Mouse (Mus musculus) midbrain, embryonic 15.5 days (tissue): ENCODE data around the gene Plxna3. TPM values are rescaled to one million over a fixed set of nuclear protein-coding genes. Genes with fewer than 3 reads are reported as not detected.

Experiments used
- ATAC-seq: fragments of 200-750 bp; cut with Nextera tagmentation; replicated peaks from 2 replicates; pipeline ENCODE4 v1.8.0; 2017; ENCODE audit warnings: moderate TSS enrichment
- H3K27ac ChIP-seq: fragments of 300-500 bp; sonication (generic); 2 replicates; pipeline ENCODE4 v1.5.1; 2015; ENCODE audit warnings: mild to moderate bottlenecking, inconsistent platforms
- H3K27me3 ChIP-seq: fragments of 300-500 bp; sonication (generic); replicated peaks from 2 replicates; pipeline ENCODE4 v1.6.1; 2015; ENCODE audit warnings: inconsistent platforms
- H3K36me3 ChIP-seq: fragments of 300-500 bp; sonication (generic); replicated peaks from 2 replicates; pipeline ENCODE4 v1.6.1; 2015; ENCODE audit warnings: inconsistent platforms
- H3K4me1 ChIP-seq: fragments of 300-500 bp; sonication (generic); 2 replicates; pipeline ENCODE4 v1.6.1; 2015; ENCODE audit warnings: inconsistent platforms
- H3K4me2 ChIP-seq: fragments of 300-500 bp; sonication (generic); 2 replicates; pipeline ENCODE4 v1.6.1; 2015; ENCODE audit warnings: inconsistent platforms, mild to moderate bottlenecking, moderate library complexity
- H3K4me3 ChIP-seq: fragments of 300-500 bp; sonication (generic); 2 replicates; pipeline ENCODE4 v1.5.1; 2015; ENCODE audit warnings: mild to moderate bottlenecking, inconsistent platforms
- H3K9ac ChIP-seq: fragments of 300-500 bp; sonication (generic); 2 replicates; pipeline ENCODE4 v1.6.1; 2015; ENCODE audit warnings: mild to moderate bottlenecking, inconsistent platforms
- H3K9me3 ChIP-seq: fragments of 300-500 bp; sonication (generic); 2 replicates; pipeline ENCODE4 v1.6.1; 2016; ENCODE audit warnings: inconsistent platforms
- WGBS: fragments of 180-500 bp; shearing (Covaris S2); methylation state at CpG from one replicate; pipeline ENCODE4 v1.1.7; 2015; ENCODE audit warnings: mixed read lengths; 5-methylcytosine and 5-hydroxymethylcytosine counted together
- microRNA-seq: library from miRNA; unstranded; fragments of <30 nt; microRNA quantifications from one replicate; pipeline ENCODE4, GENCODE M21; 2016
- polyA plus RNA-seq: library from polyadenylated mRNA; unstranded; fragments of >200 nt; fragmentation: Nextera tagmentation; extraction: Ambion mirVana; gene quantifications from 2 replicates; pipeline ENCODE4 v1.2.1, GENCODE M21; 2015

Plxna3 gene
- polyA plus RNA-seq, 1 experiment from 2014 or later: 75.0 TPM

GRCm38 (mm10) chrX:74384451-74384850, 55.6 kb downstream of the Plxna3 start:
- Histone ChIP-seq H3K27ac (no peak overlapping the region), H3K4me2 (no peak overlapping the region)
- 85% methylated on average over 2 of the region's 2 CpGs for WGBS

GRCm38 (mm10) chrX:74388153-74388552, 59.3 kb downstream of the Plxna3 start:
- Histone ChIP-seq H3K4me3 (no peak overlapping the region), H3K9ac (no peak overlapping the region), H3K9me3 (no peaks in the 10 kb centered on the region), H3K36me3 (no peaks in the 10 kb centered on the region), H3K4me1 (peaks cover 11% of the 10 kb centered on the region), H3K4me2 (no peak overlapping the region), H3K27ac (no peak overlapping the region), H3K27me3 (no peaks in the 10 kb centered on the region)
- ATAC-seq: no peak

More at GRCm38 (mm10) chrX:74384451-74384850, 55.6 kb downstream of the Plxna3 start:
- no peaks in the 10 kb centered on the region for H3K36me3 ChIP-seq
- no peaks in the 10 kb centered on the region for H3K9me3 ChIP-seq
- no peaks in the 10 kb centered on the region for H3K4me1 ChIP-seq
- ATAC-seq: no peak
- no peak overlapping the region for H3K9ac ChIP-seq
- H3K4me3 ChIP-seq: no peak overlapping the region
- H3K27me3 ChIP-seq: no peaks in the 10 kb centered on the region

- Histone ChIP-seq H3K27ac (peak within 1 kb of the TSS; percentile 87), H3K36me3 (no peaks in the 10 kb centered on the region), H3K4me2 (peak within 1 kb of the TSS; percentile 59), H3K4me3 (peak within 1 kb of the TSS; percentile 47), H3K27me3 (no peaks in the 10 kb centered on the region), H3K9ac (peak within 1 kb of the TSS; percentile 58), H3K4me1 (peaks cover 16% of the 10 kb centered on the region), H3K9me3 (no peaks in the 10 kb centered on the region)
- 23% methylated on average over 30 of the region's 30 CpGs for WGBS
- ATAC-seq: peak; percentile 100
These were observed 63.9 kb downstream of the Plxna3 start, which contains the start of the genes Fam3a and Ikbkg for GRCm38 (mm10) chrX:74392535-74393443. Gene Fam3a (minus strand): TSS chrX:74393272. Gene Ikbkg (plus strand): TSS chrX:74393290.

Small RNA genes lying within 50 kb of the gene (microRNA-seq; reads per million reads assigned to microRNA genes)
- 1.3 reads per million for gene Mir7092

Other genes with a start within 250 kb of the Plxna3 start
- gene Opn1mw, start 201.6 kb upstream of the Plxna3 start, polyA plus RNA-seq: not detected in 2 replicates
- gene Mecp2, start 193.7 kb upstream of the Plxna3 start, polyA plus RNA-seq: 15.7 and 17.0 TPM in 2 replicates
- not detected in 2 replicates for gene Tex28, start 161.2 kb upstream of the Plxna3 start, polyA plus RNA-seq
- 0.06 and 0.11 TPM in 2 replicates for gene Tktl1, start 151.8 kb upstream of the Plxna3 start, polyA plus RNA-seq
- gene Flna, start 79.2 kb upstream of the Plxna3 start, polyA plus RNA-seq: 92.6 and 96.4 TPM in 2 replicates
- gene Emd, start 74.4 kb upstream of the Plxna3 start, polyA plus RNA-seq: 16.0 and 17.7 TPM in 2 replicates
- 402 and 414 TPM in 2 replicates for gene Rpl10, start 58.3 kb upstream of the Plxna3 start, polyA plus RNA-seq
- 86.8 and 90.3 TPM in 2 replicates for gene Taz, start 47.2 kb upstream of the Plxna3 start, polyA plus RNA-seq
- gene Dnase1l1, start 46.7 kb upstream of the Plxna3 start, polyA plus RNA-seq: 2.9 and 5.2 TPM in 2 replicates
- 308 and 309 TPM in 2 replicates for gene Atp6ap1, start 32.0 kb upstream of the Plxna3 start, polyA plus RNA-seq
- gene Gdi1, start 24.1 kb upstream of the Plxna3 start, polyA plus RNA-seq: 1,073 and 1,116 TPM in 2 replicates
- gene Fam50a, start 16.0 kb upstream of the Plxna3 start, polyA plus RNA-seq: 59.9 and 62.2 TPM in 2 replicates
- 59.8 and 62.3 TPM in 2 replicates for gene Lage3, start 24.6 kb downstream of the Plxna3 start, polyA plus RNA-seq
- 67.1 and 71.1 TPM in 2 replicates for gene Ubl4a, start 44.2 kb downstream of the Plxna3 start, polyA plus RNA-seq
- 9.9 and 10.5 TPM in 2 replicates for gene Slc10a3, start 44.3 kb downstream of the Plxna3 start, polyA plus RNA-seq
- 36.2 and 38.3 TPM in 2 replicates for gene Fam3a, start 64.2 kb downstream of the Plxna3 start, polyA plus RNA-seq
- gene Ikbkg, start 64.2 kb downstream of the Plxna3 start, polyA plus RNA-seq: 15.2 and 16.0 TPM in 2 replicates
- gene G6pdx, start 100.1 kb downstream of the Plxna3 start, polyA plus RNA-seq: 56.6 and 57.4 TPM in 2 replicates
- gene Gm6880, start 152.3 kb downstream of the Plxna3 start, polyA plus RNA-seq: not detected in 2 replicates
- not detected in 2 replicates for gene Olfr1326-ps1, start 245.8 kb downstream of the Plxna3 start, polyA plus RNA-seq